12 mouse cellular contexts compared by ENCODE assay signal in genomic region chr1:137972620-137973350, GRCm38 (mm10).
DNase-seq lines count a peak whose midpoint lies in the region; ATAC-seq and TF ChIP-seq lines count a peak whose summit lies in the region.
"Had no signal": no experiment of that assay in that cellular context is flagged by ENCODE, and none has a peak within 500 bp of the region (broad histone marks: within the 10 kb centered on the region; RNA-seq: fewer than 3 reads in every experiment).

No protein-coding gene starts in this region.

- DNase-seq in heart, adult 11 months, result peak; percentile 64
- DNase-seq in heart, postnatal 10 days, result no peak
- DNase-seq in retina, postnatal 7 days (ENCODE audit: low read depth, low spot score), result peak; percentile 17
- DNase-seq in retina, embryonic 14.5 days (ENCODE audit: low spot score), result no peak
- peak; percentile 13 to 31 for DNase-seq in frontal cortex, postnatal 10 days (ENCODE audit: low spot score in 2 of 2)
- no peak for DNase-seq in lung, postnatal 36 days
- DNase-seq: B cell, adult 2 months; gastrocnemius, adult 2 months; heart, postnatal 36 days; lung, postnatal 14 days had no signal

- H3K9me3 ChIP-seq in kidney, embryonic 14.5 days (ENCODE audit: control insufficient read depth, low read length), result 0 out of 2 replicates have a peak, but pooled peaks cover 3% of the 10 kb centered on the region

- H3K4me1 ChIP-seq in kidney, embryonic 14.5 days (ENCODE audit: control insufficient read depth, insufficient read depth, low read length), result no peaks in the 10 kb centered on the region

- H3K4me2 ChIP-seq in myocyte (ENCODE audit: low read depth), result peak overlapping the region; percentile 53
- no peak overlapping the region for H3K4me2 ChIP-seq in kidney, embryonic 14.5 days (replicated peaks; ENCODE audit: low read depth, low read length)

- no peak overlapping the region for H3K4me3 ChIP-seq in myocyte
- no peak overlapping the region for H3K4me3 ChIP-seq in kidney, embryonic 14.5 days (ENCODE audit: low read length)
- H3K4me3 ChIP-seq: gastrocnemius, adult 2 months had no signal

- intact Hi-C loops in heart, postnatal 10 days (cut with DNase I), result no loop called here

- no peak for ATAC-seq in kidney, embryonic 14.5 days (ENCODE audit: low FRiP score, low TSS enrichment)

- H3K9ac ChIP-seq in kidney, embryonic 14.5 days (ENCODE audit: low read depth, low read length), result no peak overlapping the region

- H3K79me2 ChIP-seq in myocyte (ENCODE audit: control insufficient read depth, insufficient read depth), result no peaks in the 10 kb centered on the region

- H3K36me3 ChIP-seq in myocyte (ENCODE audit: control insufficient read depth, insufficient read depth), result no peaks in the 10 kb centered on the region
- H3K36me3 ChIP-seq in kidney, embryonic 14.5 days (ENCODE audit: control insufficient read depth, insufficient read depth, low read length), result no peaks in the 10 kb centered on the region

- H3K27me3 ChIP-seq in myocyte (ENCODE audit: control insufficient read depth, insufficient read depth, insufficient read length), result no peaks in the 10 kb centered on the region
- no peaks in the 10 kb centered on the region for H3K27me3 ChIP-seq in kidney, embryonic 14.5 days (ENCODE audit: control insufficient read depth, insufficient read depth, low read length)

- no peak for TF ChIP-seq POLR2A in myocyte (IDR thresholded peaks at IDR 0.05; ENCODE audit: insufficient read length, low read depth)

- 67% methylated on average over 6 of the region's 6 CpGs for WGBS in kidney, embryonic 14.5 days

- H3ac ChIP-seq in myocyte (ENCODE audit: control insufficient read depth, insufficient read length), result no peak overlapping the region

- no peak overlapping the region for H3K27ac ChIP-seq in kidney, embryonic 14.5 days (ENCODE audit: low read depth, low read length)
- H3K27ac ChIP-seq: gastrocnemius, adult 2 months had no signal

TF ChIP-seq in myocyte, 11 proteins besides CTCF, POLR2A, EP300 and RAD21:
- TF ChIP-seq REST (IDR thresholded peaks at IDR 0.05; ENCODE audit: insufficient read depth, insufficient read length), result no peak
- no peak for TF ChIP-seq E2F4 (IDR thresholded peaks at IDR 0.05; ENCODE audit: insufficient read depth)
- no peak for TF ChIP-seq SRF (IDR thresholded peaks at IDR 0.05; ENCODE audit: control insufficient read depth, insufficient read length, low read depth)
- TF ChIP-seq USF1 (IDR thresholded peaks at IDR 0.05; ENCODE audit: low read depth), result no peak
- TF ChIP-seq CEBPB (IDR thresholded peaks at IDR 0.05; ENCODE audit: insufficient read depth, poor library complexity, severe bottlenecking), result no peak
- no peak for TF ChIP-seq POLR2AphosphoS2 (IDR thresholded peaks at IDR 0.05; ENCODE audit: insufficient read length, low read depth)

Comparison
In these comparisons a context has a peak if more than half of its experiments do, and no peak if none do; other contexts are left out.
1. DNase-seq: peak in heart, adult 11 months (single experiment), retina, postnatal 7 days (single experiment) and frontal cortex, postnatal 10 days (2 of 2); none in heart, postnatal 10 days (0 of 2), retina, embryonic 14.5 days (single experiment) and lung, postnatal 36 days (single experiment).